Mouse (Mus musculus): ENCODE results near the gene Alg3. TPM values are rescaled to one million over a fixed set of nuclear protein-coding genes. Genes with fewer than 3 reads are reported as not detected.

The Alg3 gene
- 10 to 100 TPM; 11.4 to 13.9 TPM for total RNA-seq (2023)

DNA sequence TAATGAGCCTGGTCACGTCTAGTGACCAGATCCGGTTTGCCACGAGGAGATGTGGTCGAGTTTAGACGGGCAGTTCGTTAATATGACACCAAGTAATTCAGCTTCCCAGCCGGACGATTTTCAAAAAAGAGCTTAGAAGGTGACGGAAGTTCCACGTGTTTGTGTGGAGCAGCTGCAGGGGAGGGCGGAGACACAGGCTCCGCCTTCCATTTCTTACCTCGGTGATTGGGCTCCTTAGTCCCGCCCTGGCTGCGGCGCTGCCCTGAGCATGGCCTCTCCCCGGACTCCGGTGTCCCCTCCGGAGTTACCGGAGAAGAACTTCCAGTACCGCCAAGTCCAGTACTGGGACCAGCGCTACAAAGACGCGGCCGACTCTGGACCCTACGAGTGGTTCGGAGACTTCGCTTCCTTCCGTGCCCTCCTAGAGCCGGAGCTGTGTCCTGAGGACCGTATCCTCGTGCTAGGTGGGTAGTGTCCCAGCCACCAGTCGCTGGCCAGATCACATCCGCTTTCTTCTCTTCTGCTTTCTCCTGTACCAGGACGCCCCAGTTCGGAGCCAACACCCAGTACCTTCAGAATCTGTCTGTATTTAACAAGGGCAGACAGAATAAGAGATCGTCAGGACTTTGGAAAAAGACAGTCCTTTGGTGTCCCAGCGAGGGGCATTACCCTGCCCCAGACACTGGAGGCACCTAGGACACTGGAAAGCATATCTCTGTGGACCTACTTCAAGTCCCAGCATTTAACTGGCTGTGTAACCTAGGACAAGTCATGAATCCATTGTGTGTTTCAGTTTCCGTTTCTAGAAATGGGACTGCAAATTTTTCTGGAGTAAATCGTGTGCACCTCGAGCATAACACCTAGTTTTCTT is at the start of gene Alg3, which contains the start of the genes Eef1akmt4 and Gm49333:
Alg3 (minus strand) TSS at position 379 of the 871 bp plus-strand sequence.
Eef1akmt4 (plus strand) TSS at position 237 of the 871 bp plus-strand sequence.
Gm49333 (plus strand) TSS at position 254 of the 871 bp plus-strand sequence.

DNA sequence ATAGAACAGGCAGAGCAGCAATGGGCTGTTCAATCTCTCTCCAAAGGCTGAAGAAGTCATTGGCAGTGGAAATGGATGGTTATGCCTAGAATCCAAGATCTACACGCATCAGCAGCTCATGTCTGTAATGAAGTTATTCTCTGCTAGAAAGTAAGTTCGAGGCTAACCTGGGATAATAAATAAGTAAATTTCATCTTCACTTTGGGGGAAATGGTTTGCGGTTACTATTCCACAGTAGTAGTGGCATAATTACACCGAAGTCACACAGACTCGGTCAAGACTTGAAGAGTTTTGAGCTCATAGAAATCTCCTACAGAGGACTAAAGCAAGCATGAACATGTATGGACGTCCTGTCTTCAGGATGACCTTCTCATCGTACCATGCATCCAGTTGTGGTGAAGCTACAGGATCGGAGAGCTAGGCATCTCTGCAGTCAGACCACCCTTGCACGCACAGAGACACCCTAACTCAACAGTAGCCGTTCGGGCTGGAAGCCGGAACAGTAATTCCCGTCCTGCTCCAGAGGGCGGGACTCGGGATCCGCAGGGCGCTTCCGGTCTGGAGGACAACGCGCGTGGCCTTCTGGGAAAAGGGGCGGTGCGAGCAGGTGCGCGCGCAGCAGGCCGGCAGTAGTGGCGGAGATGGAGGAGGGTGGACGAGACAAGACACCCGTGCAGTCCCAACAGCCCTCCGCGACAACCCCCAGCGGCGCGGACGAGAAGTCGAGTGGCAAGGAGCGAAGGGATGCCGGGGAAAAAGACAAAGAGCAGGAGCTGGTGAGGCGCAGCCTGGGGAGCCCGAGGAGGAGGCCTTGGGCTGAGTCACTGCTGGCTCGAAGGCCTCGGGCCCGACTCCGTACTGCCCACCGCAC is 39.8 kb upstream of the Alg3 start, which contains the start of gene Psmd2:
Psmd2 (plus strand) TSS at position 577 of the 871 bp plus-strand sequence.

DNA sequence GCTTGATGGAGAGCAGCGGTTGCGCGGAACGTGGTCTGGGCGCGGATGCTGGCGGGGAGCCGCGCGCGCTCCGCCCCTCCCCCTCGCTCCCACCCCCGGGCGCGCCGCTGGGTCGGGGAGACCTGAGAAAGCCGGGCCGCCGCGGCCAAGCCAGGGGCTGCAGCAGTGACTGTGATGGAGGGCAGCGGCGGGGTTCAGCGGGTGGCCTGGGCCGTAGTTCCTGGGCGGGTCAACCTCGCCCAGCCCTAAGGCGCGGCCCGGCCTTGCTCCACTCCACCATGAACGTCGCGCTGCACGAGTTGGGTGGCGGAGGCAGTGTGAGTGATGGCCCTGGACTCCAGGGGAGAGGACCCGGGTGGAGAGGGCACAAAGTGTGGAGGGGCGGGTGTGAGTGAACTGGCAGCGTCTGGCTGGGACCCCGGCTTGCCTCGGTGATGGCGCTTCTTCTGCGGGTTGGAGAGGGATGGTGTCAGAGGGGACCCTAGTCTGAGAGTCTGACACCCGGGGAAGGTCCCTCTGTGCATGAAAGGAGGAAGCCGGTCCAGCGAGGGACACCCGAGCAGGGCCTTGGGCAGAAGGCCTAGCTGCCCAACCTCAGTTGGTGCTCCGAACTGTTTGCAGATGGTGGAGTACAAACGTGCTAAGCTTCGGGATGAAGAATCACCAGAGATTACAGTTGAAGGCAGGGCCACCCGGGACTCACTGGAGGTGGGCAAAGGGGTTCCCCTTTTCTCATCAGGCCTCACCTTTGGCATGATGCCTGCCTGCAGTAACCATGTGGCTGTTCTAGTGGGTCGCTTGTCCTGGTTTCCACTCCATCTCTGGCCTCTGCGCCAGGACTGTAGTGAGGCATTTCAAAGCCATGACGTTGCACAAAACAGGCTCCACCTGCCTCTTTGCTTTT is 18.4 kb upstream of the Alg3 start, which contains the start of gene Ece2:
Ece2 (plus strand) TSS at position 98 of the 904 bp plus-strand sequence.

DNA sequence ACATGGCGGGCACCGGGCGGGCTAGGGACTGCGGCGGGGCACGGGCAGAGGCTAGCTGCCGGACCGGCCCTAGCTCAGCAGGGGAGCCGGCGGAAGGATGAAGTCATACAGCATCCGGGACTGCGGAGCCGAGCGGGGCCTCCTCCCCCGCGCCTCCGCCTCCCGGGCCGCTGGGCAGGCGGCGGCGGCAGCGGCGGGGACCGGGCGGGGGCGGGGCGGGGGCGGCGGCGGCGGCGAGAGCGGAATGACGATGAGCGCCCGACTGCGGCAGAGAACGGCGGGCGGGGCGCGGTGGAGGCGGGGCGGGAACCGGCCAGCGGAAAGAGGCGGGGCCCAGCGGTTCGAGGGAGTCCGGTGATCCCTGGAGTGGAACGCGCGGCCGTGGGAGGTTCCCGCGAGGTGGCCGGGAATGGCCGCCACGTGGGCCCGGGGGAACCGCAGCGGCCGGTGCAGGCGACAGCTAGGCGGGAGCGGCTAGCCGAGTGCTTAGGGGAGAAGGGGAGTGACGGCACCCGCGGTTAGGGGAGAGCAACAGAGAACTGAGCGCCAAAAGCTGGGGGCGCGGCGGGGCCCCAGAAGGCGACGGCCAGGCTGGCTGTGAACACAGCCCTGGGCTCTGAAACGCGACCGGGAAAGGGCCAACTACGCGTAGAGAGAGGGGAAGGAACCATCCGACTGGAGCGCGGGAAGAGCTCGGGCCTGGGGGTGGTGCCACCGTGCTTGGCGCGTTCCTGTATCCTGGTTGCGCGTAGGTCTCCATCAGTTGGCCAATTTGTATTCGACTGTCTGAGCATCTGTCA is 9.9 kb upstream of the Alg3 start, which contains the start of gene Camk2n2:
Camk2n2 (minus strand) TSS at position 97 of the 800 bp plus-strand sequence.

DNA sequence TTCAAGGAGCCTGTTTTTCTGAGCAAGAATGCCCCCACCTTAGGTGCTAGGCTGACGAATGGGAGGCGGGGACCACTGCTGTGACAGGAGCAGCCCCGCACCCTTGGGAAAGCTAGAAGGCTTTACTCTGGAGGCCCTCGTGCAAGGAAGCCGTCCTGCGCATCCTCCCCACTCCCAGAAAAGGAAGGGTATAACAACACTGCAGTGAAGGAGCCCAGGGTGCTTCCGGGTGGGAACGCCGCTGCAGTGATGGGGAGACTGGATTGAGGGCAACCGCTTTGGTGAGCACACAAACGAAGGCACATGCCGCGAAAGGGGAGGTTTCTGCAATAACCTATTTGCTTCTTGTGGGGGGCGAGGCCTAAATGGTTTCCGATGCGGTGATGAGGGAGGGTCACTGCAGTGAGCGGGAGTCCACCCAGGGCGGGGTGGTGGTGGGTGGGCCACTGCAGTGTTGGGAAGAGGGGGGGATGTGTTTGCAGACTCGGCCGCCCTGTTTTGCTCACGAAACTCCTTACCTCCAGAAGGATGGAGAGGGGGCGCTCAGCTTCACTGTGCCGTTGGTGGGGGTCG is 22.1 kb downstream of the Alg3 start, which contains the start of gene Vwa5b2:
Vwa5b2 (plus strand) TSS at position 106 of the 573 bp plus-strand sequence.

Other genes starting within 250 kb of the Alg3 start
- 100 to 1,000 TPM; 156 to 177 TPM for gene Abcc5, start 185.3 kb downstream of the Alg3 start, total RNA-seq (2023)
- gene Eif2b5, start 112.9 kb downstream of the Alg3 start, total RNA-seq (2023) = 10 to 100 TPM; 20.2 to 25.5 TPM
- 10 to 100 TPM; 33.1 to 34.1 TPM for gene Dvl3, start 94.8 kb downstream of the Alg3 start, total RNA-seq (2023)
- gene Ap2m1, start 76.3 kb downstream of the Alg3 start, total RNA-seq (2023) = 100 to 1,000 TPM; 199 to 201 TPM
- gene Abcf3, start 63.2 kb downstream of the Alg3 start, total RNA-seq (2023) = 10 to 100 TPM; 52.3 to 62.4 TPM
- not detected for gene Vwa5b2, start 22.3 kb downstream of the Alg3 start, total RNA-seq (2023)
- gene Eef1akmt4, start 142 bp downstream of the Alg3 start, total RNA-seq (2023) = 1 to 10 TPM; 7.7 to 9.3 TPM
- gene Gm49333, start 125 bp downstream of the Alg3 start, total RNA-seq (2023) = not detected
- under 1 TPM; 0.39 to 0.97 TPM for gene Camk2n2, start 9.6 kb upstream of the Alg3 start, total RNA-seq (2023)
- not detected for gene Ece2, start 18.1 kb upstream of the Alg3 start, total RNA-seq (2023)
- gene Psmd2, start 39.9 kb upstream of the Alg3 start, total RNA-seq (2023) = 100 to 1,000 TPM; 116 to 118 TPM
- gene Eif4g1, start 56.6 kb upstream of the Alg3 start, total RNA-seq (2023) = 100 to 1,000 TPM; 252 to 266 TPM
- 1 to 10 TPM; 5.3 to 5.4 TPM for gene Fam131a, start 81.5 kb upstream of the Alg3 start, total RNA-seq (2023)
- gene Polr2h, start 105.9 kb upstream of the Alg3 start, total RNA-seq (2023) = 10 to 100 TPM; 10.6 to 10.8 TPM
- gene Clcn2, start 106.0 kb upstream of the Alg3 start, total RNA-seq (2023) = 1 to 10 TPM; 1.7 to 2.2 TPM
- not detected for gene Chrd, start 121.4 kb upstream of the Alg3 start, total RNA-seq (2023)
- gene Thpo, start 122.8 kb upstream of the Alg3 start, total RNA-seq (2023) = not detected

Data from monocyte, adult 59 days (primary cell).